Mouse (Mus musculus) monocyte, adult 2 months (primary cell): ENCODE data around the gene Micall1.
A peak's percentile ranks its signal among the peaks of the same experiment; 100 is the strongest.

Source experiments
- DNase-seq, 2 experiments: peaks; one replicate each; pipeline ENCODE4 v3.0.0; 2022; ENCODE audit warnings: low spot score in 2 of 2, low read depth in 1 of 2

Micall1 gene

GRCm38 (mm10) chr15:79127101-79127500, 18.4 kb downstream of the Micall1 start:
- DNase-seq = no peak

GRCm38 (mm10) chr15:79128208-79128607, 19.5 kb downstream of the Micall1 start:
- no peak for DNase-seq

- no peak for DNase-seq
These were observed 20.6 kb downstream of the Micall1 start for GRCm38 (mm10) chr15:79129311-79129710.

- DNase-seq = no peak
These were observed 22.1 kb downstream of the Micall1 start for GRCm38 (mm10) chr15:79130782-79131181.

GRCm38 (mm10) chr15:79131442-79131841, 22.7 kb downstream of the Micall1 start:
- no peak for DNase-seq

GRCm38 (mm10) chr15:79133191-79133661, 24.5 kb downstream of the Micall1 start:
- no peak for DNase-seq

- DNase-seq = no peak
These were observed 26.0 kb downstream of the Micall1 start for GRCm38 (mm10) chr15:79134496-79135270.

GRCm38 (mm10) chr15:79135332-79135731, 26.6 kb downstream of the Micall1 start:
- no peak for DNase-seq

GRCm38 (mm10) chr15:79135783-79136575, 27.3 kb downstream of the Micall1 start:
- DNase-seq = no peak

GRCm38 (mm10) chr15:79139640-79140039, 30.9 kb downstream of the Micall1 start:
- no peak for DNase-seq

- DNase-seq = peak; percentile 67 to 92
These were observed 32.3 kb downstream of the Micall1 start, which contains the start of the genes Polr2f and 1700088E04Rik for GRCm38 (mm10) chr15:79140866-79141565. Gene Polr2f, plus strand, starts transcription at chr15:79141009. Gene 1700088E04Rik, minus strand, starts transcription at chr15:79141253.

GRCm38 (mm10) chr15:79141566-79141917, 32.8 kb downstream of the Micall1 start:
- DNase-seq = no peak

- DNase-seq = no peak
These were observed 34.6 kb downstream of the Micall1 start for GRCm38 (mm10) chr15:79143316-79143715.

- DNase-seq = no peak
These were observed 35.3 kb downstream of the Micall1 start for GRCm38 (mm10) chr15:79144021-79144420.

GRCm38 (mm10) chr15:79145522-79145921, 36.8 kb downstream of the Micall1 start:
- DNase-seq = no peak

GRCm38 (mm10) chr15:79148533-79148932, 39.8 kb downstream of the Micall1 start:
- DNase-seq = peak; percentile 43 to 59

GRCm38 (mm10) chr15:79151881-79152280, 43.2 kb downstream of the Micall1 start:
- no peak for DNase-seq

GRCm38 (mm10) chr15:79152709-79153108, 44.0 kb downstream of the Micall1 start:
- no peak for DNase-seq

- DNase-seq = no peak
These were observed 46.9 kb downstream of the Micall1 start for GRCm38 (mm10) chr15:79155572-79155971.

- DNase-seq = no peak
These were observed 53.6 kb downstream of the Micall1 start for GRCm38 (mm10) chr15:79162301-79162700.

- no peak for DNase-seq
These were observed 54.1 kb downstream of the Micall1 start for GRCm38 (mm10) chr15:79162822-79163221.
